Mouse (Mus musculus): Measurements from ENCODE around the gene Hmcn1.

GRCm38 (mm10) chr1:151019273-151019890 is 26.1 kb upstream of the Hmcn1 start:
- TF ChIP-seq CTCF (IDR thresholded peaks at IDR 0.05 in 2 of 3, conservative IDR thresholded peaks at IDR 0.05 in 1 of 3; ENCODE audit: control insufficient read depth in 1 of 3, insufficient read depth in 1 of 3, low read depth in 2 of 3, low read length in 3 of 3, poor library complexity in 1 of 3, severe bottlenecking in 1 of 3) (no peak), RAD21 (IDR thresholded peaks at IDR 0.05; ENCODE audit: low read depth, low read length) (no peak), EP300 (IDR thresholded peaks at IDR 0.05; ENCODE audit: low read depth in 1 of 2, low read length in 2 of 2) (no peak), HCFC1 (IDR thresholded peaks at IDR 0.05; ENCODE audit: low read depth, low read length) (no peak), ZC3H11A (IDR thresholded peaks at IDR 0.05; ENCODE audit: low read depth, low read length) (no peak)
